Mouse (Mus musculus) common myeloid progenitor, adult 5-6 weeks (primary cell): ENCODE data around the gene Bcap29. TPM values are rescaled to one million over a fixed set of nuclear protein-coding genes. Genes with fewer than 3 reads are reported as not detected.
"Not testable (repeated sequence)": the region's sequence is repeated elsewhere in the genome, so short reads cannot be mapped to it uniquely, and the experiment has no call there.

Experiments
- ATAC-seq: replicated peaks from 2 replicates; pipeline ENCODE4 v1.8.0; 2016; ENCODE audit warnings: low read depth, mild to moderate bottlenecking, moderate TSS enrichment, inconsistent platforms; ENCODE audit not compliant: poor library complexity, severe bottlenecking
- total RNA-seq: library from RNA; stranded (forward); fragments of 200-1000, 187-1606 nt; gene quantifications from 2 replicates; pipeline ENCODE4 v1.2.3, GENCODE M21; 2017

Bcap29 gene
- 52.6 and 75.7 TPM in 2 replicates for total RNA-seq

DNA sequence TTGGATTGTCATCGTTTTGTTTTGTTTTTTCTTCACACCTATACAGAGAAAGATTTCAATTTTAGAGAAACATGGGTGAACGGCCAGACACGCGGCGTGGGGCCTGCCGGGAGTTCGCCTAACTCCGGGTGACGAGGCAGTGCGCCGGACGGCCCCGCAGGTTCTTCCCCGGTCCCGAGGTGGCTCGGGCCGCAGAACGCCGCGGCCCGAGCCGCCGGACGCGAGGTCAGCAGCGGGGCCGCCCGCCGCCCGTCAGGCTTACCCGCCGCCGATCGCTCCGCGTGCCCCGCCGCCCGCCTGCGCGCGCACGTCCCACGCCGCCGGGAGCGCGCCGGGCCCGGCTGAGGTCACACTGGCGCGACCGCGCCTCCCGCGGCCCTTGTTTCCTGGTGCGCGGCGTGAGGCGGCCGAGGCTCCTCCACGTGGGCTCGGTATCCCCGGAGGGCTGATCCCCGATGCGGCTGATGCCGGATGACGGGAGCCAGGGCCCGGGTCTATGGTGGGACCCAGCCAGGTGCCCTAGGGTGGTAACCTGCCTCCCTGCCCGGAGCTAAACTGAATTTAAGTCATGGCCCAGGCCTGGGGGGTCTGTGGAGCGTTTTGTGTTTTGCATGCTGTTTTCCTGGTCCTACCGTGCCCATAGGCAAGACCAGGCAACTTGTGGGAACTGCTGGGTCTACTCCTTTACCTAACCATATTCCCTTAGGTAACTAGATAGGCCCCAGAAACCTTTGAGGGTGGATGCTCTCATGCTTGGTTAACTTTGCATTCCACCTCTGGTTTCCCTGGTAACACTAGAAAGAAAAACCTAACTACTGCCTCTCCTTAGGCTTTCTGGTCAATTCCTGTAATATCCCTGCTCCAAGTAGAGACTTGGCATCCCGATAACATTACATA lies at the start of gene Bcap29:
TSS of gene Bcap29 (minus strand) at position 316 of the 897 bp plus-strand sequence.
- peak; percentile 89 for ATAC-seq

DNA sequence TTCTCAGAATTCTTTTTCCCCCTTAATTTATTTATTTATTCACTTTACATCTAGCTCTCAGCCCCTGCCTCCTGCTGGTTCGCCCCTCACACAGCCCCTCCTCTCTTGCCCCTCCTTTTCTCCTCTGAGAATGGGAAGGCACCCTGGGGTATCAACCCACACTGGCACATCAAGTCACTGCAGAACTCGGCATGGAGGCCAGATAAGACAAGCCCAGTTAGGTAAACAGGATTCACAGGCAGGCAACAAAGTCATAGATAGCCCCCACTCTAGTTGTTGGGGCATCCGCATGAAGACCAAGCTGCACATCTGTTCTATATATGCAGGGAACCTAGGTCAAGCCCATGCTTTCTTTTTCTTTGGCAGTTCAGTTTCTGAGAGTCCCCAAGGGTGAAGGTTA lies 32.7 kb upstream of the Bcap29 start:
- ATAC-seq = no peak

- no peak for ATAC-seq
Observed at GRCm38 (mm10) chr12:31665999-31666398, 31.5 kb upstream of the Bcap29 start.

DNA sequence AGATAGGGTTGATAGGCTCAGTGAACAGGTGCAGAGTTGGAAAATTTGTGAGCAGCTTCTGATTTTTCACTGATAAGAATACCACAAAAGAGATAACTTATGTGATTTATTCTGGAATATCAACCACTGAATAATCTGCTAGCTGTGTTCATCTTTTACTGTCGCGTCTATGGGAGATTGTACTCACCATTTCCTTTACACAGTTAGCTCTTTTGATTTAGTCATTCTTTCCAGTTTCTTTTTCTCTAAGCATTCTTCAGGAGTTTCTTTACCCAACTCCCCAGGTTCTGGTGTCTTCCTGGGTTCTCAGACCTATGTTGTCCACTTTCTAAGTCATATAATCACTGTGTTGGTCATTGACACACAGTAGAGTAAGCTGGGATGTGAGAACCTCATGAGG lies 22.4 kb upstream of the Bcap29 start:
- ATAC-seq = no peak

GRCm38 (mm10) chr12:31654965-31655477 lies 20.6 kb upstream of the Bcap29 start:
- ATAC-seq = peak; percentile 65

DNA sequence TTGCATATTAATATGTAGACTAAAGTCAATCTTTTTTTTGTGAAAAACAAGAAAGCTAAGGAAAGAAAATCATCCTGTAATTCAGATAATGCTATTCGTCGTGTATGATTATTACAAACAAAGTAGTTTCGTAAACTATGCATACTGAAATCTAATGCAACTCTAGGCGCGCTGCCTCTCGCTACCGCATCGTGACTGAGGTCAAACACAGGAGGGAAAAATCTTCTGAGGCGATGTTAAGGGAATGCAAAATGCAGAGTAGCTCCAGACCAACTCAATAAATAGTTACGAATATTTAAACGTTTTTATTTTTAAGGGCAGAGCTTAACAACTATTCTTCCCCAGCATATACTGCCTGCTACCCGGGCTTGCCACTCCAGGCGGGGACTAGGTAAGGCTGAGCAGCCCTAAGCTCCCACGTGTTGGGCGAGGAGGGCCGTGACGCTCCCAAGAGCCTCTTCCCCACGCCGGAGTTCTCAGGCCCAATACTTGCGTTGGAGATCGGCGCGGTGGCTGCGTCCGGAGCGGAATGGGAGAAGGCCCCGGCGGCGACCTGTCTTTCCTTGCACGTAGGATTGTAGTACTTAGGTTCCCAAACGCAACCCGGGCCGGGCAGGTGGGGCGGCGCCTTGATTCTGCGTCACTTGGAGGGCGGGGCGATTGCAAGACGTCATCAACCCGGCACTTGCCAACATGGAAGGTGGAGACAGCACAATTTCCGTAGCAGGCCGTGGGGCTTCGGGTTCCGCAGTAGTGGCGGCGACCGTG lies 19.9 kb upstream of the Bcap29 start, which contains the start of the genes Dus4l and Cog5:
TSS of gene Dus4l (minus strand) at position 630 of the 768 bp plus-strand sequence.
TSS of gene Cog5 (plus strand) at position 673 of the 768 bp plus-strand sequence.
- peak; percentile 95 for ATAC-seq

DNA sequence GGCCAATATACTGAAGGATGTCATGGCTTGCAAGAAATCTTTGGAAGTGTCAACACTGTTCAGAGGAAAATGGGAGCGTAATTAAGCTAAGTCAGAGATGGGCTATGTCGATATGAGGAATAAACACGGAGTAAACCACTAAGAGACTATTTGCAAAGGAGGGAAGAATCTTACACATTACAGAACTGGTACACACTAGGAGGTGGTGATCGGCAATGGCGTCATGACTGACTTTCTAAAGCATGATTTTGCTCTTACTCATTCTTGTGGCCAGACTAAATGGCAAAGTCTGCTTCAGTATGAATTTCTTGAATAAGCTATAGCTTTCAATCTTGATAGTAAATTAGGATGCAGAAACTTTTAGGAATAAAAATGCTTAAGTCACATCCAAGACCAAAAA lies 19.2 kb upstream of the Bcap29 start:
- ATAC-seq = no peak

GRCm38 (mm10) chr12:31635240-31635607 lies 766 bp upstream of the Bcap29 start:
- ATAC-seq = no peak

DNA sequence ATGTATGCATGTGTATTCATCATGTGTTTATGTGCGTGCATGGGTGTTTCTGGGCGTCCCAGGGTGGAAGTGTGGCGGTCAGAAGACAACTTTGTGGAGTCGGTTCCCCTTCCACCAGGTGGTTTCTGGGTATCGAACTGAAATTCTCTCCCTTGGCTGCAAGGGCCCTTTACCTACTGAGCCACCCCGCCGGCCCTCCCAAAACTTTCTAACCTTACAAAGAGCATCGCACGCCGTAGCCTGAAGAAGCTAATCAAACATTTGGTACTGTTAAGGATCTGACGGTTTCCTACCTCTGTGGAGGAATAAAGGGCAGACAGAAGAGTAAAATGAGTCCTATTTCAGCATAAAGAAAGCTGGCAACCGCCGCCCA lies 502 bp downstream of the Bcap29 start:
- peak; percentile 53 for ATAC-seq

DNA sequence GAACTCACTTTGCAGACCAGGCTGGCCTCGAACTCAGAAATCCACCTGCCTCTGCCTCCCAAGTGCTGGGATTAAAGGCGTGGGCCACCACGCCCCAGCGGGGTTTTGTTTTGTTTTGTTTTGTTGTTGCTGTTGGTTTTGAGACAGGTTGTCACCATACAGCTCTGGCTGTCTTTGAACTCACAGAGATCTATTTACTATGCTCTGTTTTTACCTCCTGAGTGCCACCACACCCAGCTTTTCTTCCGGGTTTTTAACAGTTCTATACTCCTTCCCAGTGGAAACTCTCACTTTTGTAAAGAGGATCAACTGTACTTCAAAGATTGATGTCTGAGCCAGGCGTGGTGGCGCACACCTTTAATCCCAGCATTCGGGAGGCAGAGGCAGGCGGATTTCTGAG lies 6.1 kb downstream of the Bcap29 start:
- ATAC-seq = not testable (repeated sequence)

DNA sequence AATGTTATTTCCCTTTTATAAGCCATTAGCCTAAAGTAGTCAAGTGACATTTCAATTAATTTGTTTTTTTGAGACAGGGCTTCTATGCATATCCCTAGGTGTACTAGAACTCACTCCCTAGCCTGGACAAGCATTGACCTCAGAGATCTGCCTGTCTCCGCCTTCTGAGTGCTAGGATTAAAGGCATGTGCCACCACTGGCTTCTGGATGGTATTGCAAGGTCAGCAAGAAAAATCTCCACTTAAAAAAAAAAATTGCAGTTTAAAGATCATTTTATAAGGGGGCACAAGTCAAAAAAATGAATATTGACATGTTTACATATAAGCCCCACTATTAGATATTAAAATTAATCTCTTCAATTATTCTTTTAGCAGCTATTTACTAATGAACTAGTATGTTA lies 9.4 kb downstream of the Bcap29 start:
- no peak for ATAC-seq

- ATAC-seq = no peak
Observed at GRCm38 (mm10) chr12:31620106-31620505, 14.4 kb downstream of the Bcap29 start.

DNA sequence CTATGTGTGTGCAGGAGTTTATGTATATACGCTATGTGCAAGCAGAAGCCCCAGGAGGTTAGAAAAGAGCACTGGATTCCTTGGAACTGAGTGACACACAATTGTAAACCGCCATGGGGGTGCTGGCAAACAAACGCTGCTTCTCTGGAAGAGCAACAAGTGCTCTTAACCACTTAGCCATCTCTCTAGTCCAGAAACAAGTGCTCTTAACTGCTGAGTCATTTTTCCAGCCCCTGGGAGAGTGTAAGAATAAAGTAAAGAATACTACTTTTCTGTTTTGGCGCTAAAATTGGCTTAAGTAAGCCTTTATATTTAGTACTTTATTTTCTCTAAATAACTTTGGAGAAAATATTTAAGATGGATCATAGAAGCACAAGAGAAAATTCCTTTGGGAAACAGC lies 21.1 kb downstream of the Bcap29 start:
- ATAC-seq = no peak

- ATAC-seq = no peak
Observed at GRCm38 (mm10) chr12:31608138-31608537, 26.3 kb downstream of the Bcap29 start.

GRCm38 (mm10) chr12:31604894-31605293 lies 29.6 kb downstream of the Bcap29 start:
- no peak for ATAC-seq

- no peak for ATAC-seq
Observed at GRCm38 (mm10) chr12:31603586-31603985, 30.9 kb downstream of the Bcap29 start.

GRCm38 (mm10) chr12:31594296-31594695 lies 40.2 kb downstream of the Bcap29 start:
- ATAC-seq = no peak

DNA sequence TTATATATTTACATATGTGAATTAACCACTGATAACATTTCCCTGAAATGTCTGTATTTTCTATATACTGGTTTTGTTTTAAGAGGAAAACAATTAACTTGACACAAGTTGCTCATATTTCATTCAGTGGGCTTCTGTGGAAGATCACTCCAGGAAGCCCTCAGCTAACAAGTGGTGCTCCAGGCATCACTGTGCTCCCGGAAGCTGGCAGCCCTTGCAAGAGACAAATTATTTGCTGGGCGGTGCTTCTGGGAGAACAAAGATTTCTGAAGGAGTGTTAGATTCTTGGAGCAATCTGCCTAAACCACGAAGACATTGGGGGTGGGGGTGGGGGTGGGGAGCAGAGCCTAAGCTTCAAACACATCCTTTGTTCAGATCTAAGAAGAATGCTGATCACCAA lies 42.4 kb downstream of the Bcap29 start:
- ATAC-seq = no peak

DNA sequence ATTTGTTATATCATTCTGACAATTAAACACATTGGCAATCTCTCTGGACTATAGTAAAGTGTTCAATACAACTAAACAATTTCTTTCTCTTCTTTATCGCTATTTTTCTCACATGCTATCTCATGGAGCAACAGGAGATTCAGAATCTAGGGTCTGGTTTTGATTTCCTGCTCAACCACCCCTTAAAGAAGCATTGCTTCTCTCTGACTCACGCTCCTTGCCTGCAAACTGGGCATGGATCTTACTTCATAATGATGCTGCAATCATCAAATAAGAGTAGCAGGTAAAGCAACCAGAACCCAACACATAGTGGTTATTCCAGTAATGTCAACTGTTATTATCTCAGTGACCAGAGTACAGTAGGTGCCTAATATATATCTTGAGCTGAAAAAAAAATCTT lies 50.7 kb downstream of the Bcap29 start:
- ATAC-seq = no peak

- no peak for ATAC-seq
Observed at GRCm38 (mm10) chr12:31582081-31582480, 52.4 kb downstream of the Bcap29 start.

DNA sequence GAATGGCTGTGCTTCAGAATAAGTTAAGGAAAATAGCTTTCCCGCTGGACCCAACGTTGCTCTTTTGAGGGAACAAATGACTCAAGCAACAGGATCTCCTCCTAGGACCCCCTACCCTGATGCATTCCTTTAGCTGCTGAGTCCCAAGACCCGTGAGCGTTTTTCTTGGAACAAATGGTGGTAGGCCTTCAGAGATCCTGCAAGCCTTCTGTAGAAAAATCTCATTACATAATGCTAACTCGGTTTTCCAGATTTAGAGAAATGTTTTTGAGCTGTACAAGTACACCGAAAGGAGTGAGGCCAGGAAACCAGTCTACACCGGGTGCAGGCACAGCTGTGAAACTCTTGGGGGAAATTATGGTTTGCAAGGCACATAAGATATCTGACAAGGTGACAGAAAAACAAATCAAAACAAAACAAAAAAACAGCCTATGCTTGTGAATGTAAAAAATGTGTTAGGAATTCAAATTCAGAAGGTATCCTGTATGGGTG lies 53.1 kb downstream of the Bcap29 start:
- ATAC-seq = no peak
